Mouse (Mus musculus) neutrophil, adult 5-6 weeks (primary cell): Measurements from ENCODE around the gene Pipox. TPM values are rescaled to one million over a fixed set of nuclear protein-coding genes. Genes with fewer than 3 reads are reported as not detected.

Experiments used
- ATAC-seq: fragments of 151-379, 151-347 bp; 2 replicates; pipeline ENCODE4 v1.8.0; 2017; ENCODE audit warnings: mild to moderate bottlenecking, moderate TSS enrichment; ENCODE audit not compliant: insufficient number of reproducible peaks, poor library complexity, low FRiP score, severe bottlenecking; ENCODE audit errors: extremely low read depth
- total RNA-seq: library from RNA; stranded (forward); fragments of 200-1000 nt; gene quantifications from 2 replicates; pipeline ENCODE4 v1.2.3, GENCODE M21; 2017

Pipox gene
- not detected in 2 replicates for total RNA-seq

GRCm38 (mm10) chr11:77893787-77894718 is at the start of gene Pipox:
Gene Pipox (minus strand): TSS chr11:77894096.
- no peak for ATAC-seq

DNA sequence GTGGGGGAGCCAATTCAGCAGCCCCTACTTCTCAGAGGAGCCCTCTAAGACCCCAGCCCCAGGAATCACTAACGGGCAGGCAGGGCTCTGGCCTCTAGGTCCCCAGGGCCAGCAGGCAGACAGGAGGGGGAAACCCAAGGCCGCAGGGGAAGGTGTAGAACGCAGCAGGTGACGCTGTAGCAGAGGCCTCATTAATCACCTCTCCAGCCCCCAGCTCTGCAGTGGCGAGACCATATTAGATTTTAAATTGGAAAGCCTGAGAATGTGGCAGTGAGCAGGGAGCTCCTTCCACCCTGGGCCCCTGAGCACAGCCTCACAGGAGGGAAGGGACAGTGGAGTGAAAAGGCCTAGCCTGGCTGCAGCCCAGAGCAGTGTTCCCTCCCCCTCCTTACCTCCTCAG is 48.3 kb upstream of the Pipox start:
- no peak for ATAC-seq

DNA sequence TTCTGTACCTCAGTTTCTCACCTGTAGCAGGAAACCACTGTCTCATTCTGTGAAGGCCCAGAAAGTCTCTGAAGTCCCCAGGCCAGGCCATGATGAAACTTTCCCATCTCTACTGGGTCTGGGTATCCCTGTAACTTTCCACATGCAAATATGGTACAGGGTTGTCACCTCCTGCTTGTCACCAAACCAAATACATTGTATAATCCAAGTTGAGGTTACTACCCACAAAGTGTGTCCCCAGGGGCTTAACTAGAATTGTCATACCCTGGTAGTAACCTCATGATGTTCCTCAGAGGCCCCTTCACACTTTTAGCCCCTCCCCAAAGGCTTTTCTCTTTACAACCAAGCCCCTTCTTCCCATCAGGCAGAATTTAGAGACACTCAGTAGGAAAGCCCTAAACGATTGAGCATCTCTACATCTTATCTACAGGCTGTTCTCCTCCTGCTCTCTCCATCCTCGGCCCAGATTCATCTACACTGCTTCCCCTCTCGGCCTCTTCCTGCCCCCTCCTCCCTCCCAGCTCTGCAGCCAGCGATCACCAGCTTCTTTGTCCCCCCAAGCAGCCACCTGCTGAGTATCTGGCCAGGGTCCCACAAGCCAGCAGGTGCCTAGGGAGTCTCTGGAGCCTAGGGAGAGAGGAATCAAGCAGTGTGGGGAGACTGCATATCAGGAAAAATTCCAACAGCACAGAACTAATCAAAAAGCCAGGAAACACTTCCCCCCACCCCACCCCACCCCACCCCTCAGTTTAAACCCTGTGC is 43.9 kb upstream of the Pipox start:
- ATAC-seq = no peak

GRCm38 (mm10) chr11:77936846-77937245 is 43.0 kb upstream of the Pipox start:
- no peak for ATAC-seq

DNA sequence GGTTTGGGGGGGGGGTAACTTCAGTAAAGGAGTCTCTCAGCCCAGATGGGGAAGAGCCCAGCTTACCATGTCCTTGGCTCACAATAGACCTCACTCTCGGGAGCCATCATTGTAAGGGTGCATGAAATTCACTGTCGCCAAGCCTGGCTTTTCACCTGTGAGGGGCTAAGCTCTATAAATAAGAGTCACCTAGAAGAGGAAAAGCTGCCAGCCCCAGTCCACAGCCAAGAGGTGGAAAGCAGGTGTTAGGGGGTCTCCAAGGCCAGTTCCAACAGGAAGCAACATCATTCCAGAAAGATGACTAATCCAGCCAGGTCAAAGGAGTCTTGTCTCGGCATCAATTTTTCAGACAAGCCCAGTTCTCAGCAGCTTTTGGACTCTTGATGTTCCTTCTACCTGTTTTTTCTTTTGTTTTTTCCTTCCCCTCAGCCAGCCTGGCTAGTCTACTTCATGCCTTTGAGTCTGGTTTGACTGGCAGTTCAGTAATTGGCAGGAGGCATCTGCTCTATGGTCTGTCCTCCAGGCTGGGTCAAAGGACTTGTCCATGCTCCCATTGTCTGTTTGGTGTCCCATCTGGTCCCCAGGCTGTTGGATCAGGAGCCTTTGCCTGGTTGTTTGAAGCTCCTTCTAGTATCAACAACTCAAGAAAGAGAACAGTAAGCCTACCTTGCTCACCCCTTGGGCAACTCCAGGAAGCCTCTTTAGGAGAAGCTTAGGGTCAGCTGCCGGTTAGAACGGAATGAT is 40.8 kb upstream of the Pipox start:
- ATAC-seq = no peak

DNA sequence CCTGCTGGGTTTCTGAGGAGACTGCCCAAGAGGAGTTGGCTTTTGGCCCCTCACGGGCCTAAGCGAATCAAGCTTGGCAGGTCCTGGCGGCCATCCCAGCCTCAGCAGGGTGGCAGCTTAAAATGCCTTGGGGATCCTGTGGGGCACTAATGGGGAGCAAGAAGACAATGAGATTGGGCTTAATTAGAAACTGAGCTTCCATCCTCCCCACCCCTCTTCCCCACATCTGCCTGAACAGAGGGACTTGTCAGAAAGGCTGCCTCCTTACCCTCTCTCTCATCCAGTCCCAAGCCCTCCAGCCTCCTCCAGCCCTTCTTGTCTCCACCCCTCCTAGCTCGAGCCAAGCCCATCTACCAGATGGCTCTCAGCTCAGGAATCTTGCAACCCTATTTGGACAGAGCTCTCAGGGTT is 40.2 kb upstream of the Pipox start:
- no peak for ATAC-seq

- no peak for ATAC-seq
These were observed 38.7 kb upstream of the Pipox start for GRCm38 (mm10) chr11:77932576-77932975.

- ATAC-seq = no peak
These were observed 37.9 kb upstream of the Pipox start for GRCm38 (mm10) chr11:77931541-77932433.

DNA sequence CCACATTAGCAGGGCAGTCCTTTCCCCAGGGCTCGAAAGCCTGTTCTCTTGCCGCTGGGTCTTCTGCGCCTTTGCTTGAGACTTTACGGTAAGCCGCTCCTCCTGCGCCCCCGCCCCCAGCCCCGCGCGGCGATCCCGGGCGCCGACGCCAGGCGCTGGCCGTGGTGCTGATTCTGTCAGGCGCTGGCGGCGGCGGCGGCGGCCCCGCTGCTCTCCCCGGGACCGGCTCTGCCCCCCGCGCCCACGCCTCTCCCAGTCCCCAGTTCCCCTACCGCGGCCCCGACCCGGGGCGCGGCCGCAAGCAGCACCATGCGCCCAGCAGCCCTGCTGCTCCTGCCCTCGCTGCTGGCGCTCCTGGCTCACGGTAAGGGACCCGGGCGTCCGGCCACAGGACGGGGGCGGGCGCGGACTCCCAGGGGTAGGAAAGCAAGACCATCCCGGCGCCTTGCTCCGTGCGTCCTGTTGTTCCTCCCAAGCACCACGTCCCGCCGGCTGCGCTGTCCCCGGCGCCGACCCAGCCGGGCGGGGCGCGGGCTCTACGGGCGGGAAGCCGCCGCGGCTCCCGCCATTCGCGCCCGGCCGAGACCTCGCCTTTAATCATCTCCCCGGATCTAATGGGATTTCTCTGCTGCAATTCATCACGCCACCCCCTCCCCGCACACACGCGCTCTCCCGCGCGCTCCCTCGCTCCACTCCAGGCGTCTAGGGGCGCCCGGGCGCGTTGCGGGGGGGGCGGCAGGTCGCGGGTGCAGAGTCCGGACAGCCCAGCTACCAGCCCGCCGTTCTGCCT is 37.0 kb upstream of the Pipox start, which contains the start of gene Sez6:
Gene Sez6 (plus strand): TSS at position 50 of the 790 bp plus-strand sequence.
- no peak for ATAC-seq

DNA sequence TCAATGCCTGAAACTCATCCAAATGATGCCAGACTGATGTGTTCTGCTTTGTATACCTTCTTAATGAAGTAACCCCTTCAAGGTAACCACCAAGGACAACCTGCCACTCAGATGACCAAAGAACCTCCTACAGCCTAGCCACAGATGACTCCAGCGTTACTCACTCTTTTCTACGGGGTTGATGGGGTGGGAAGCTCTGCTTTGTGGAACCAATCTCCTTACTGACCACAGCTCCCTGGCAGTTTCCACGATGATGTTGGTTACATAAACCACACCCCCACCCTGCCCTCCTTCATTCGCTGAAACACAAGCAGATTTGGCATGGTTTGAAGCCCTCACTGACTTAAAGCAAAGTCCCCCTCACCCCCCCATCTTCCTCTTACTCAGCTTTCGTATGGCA is 33.9 kb upstream of the Pipox start:
- ATAC-seq = no peak

DNA sequence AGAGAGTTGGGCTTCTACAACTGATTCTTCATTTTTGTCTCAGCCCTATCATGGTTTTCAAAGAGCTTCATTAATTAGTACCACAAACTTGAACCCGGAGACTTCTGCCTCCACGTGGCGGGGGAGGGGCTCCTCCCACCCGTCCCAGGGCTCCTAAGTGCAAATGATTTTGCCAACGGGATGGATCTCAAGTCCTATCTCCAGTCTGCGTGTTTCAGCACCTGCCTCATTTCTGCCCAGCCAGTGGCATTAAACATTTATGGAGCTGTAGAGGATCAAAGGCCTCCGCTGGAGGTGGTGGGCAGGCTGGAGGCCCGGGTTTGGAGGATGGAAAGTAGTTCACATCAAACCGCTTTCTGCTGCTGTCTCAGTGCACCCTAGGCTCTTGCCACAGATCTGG is 32.8 kb upstream of the Pipox start:
- no peak for ATAC-seq

GRCm38 (mm10) chr11:77925836-77926657 is 32.2 kb upstream of the Pipox start:
- no peak for ATAC-seq

GRCm38 (mm10) chr11:77923285-77923684 is 29.4 kb upstream of the Pipox start:
- ATAC-seq = no peak

GRCm38 (mm10) chr11:77917166-77917565 is 23.3 kb upstream of the Pipox start:
- ATAC-seq = no peak

DNA sequence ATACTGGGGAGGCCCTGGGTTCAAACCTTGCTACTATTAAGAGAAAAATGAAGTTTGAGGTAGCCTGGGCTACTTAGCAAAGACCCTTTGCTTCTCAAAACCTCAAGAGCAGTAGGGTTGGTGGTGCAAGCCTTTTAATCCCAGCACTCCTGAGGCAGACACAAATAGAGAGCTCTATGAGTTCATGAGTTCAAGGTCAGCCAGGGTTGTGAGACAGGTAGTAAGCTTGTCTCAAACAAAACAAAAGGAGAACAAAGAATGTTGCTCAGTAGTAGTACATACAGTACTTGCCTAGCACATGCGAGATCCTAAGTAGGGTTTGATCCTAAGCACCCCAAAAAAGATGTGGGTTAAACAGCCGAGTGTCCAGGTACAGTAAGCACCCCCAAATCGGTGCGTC is 22.8 kb upstream of the Pipox start:
- no peak for ATAC-seq

DNA sequence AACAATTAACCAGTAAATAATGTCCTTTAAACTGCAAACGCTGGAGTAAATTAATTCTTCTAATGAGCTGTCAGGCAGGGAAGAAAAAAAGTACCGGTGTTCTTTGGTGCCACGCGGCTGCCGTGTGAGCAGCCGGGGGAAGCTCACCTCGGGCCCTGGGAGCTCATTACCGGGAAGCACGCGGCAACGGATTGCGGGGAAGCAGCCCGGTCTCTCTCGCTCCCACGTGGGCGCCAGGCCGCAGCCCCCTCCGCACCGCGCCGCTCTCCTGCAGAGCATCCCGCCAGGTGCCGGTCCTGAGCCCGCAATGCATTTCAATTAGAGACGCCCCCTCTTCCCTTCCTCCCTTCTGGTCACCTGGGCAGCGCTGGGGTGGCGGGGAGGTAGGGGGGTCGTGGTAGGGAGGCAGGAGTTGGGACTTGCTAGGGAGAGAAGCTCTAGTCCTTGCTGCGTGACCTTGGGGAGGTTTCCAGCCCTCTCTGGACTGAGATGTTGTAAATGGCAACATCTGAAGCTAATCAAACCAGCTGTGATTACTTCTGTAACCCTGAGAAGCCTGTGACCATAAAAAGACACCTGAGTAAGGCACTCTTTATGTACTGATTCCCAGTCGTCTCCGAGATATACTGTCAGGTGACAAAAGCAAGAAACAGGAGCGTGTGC is 20.8 kb upstream of the Pipox start:
- ATAC-seq = no peak
